8 mouse cellular contexts compared by ENCODE assay signal in genomic region chr16:42444408-42444862, GRCm38 (mm10).
DNase-seq lines count a peak whose midpoint lies in the region; ATAC-seq lines count a peak whose summit lies in the region.

No protein-coding gene starts in this region.

- peak overlapping the region; percentile 40; the same call in 1 of the 2 replicates for H3K4me2 ChIP-seq in forebrain, embryonic 11.5 days (ENCODE audit: low read depth, low read length, severe bottlenecking)
- peak overlapping the region; percentile 65 for H3K4me2 ChIP-seq in hindbrain, embryonic 14.5 days (replicated peaks)
- H3K4me2 ChIP-seq in midbrain, embryonic 16.5 days (ENCODE audit: low read length) = peak overlapping the region; percentile 56

- peak overlapping the region; percentile 77 for H3K27ac ChIP-seq in forebrain, embryonic 11.5 days (ENCODE audit: low read depth, low read length)
- peak overlapping the region; percentile 95 for H3K27ac ChIP-seq in hindbrain, embryonic 14.5 days
- peak overlapping the region; percentile 93 for H3K27ac ChIP-seq in midbrain, embryonic 16.5 days (ENCODE audit: low read length)

- H3K9me3 ChIP-seq in forebrain, embryonic 11.5 days (ENCODE audit: control insufficient read depth, low read length) = no peaks in the 10 kb centered on the region
- 0 out of 2 replicates have a peak, but pooled peaks cover 5% of the 10 kb centered on the region for H3K9me3 ChIP-seq in hindbrain, embryonic 14.5 days (ENCODE audit: control insufficient read depth, low read length)
- H3K9me3 ChIP-seq in midbrain, embryonic 16.5 days (replicated peaks; ENCODE audit: control insufficient read depth, low read length, poor library complexity, severe bottlenecking) = 0 out of 2 replicates have a peak, but pooled peaks cover 3% of the 10 kb centered on the region

- 39% methylated on average over 10 of the region's 10 CpGs for WGBS in forebrain, embryonic 11.5 days
- 22% methylated on average over 10 of the region's 10 CpGs for WGBS in hindbrain, embryonic 14.5 days
- WGBS in midbrain, embryonic 16.5 days = 14% methylated on average over 10 of the region's 10 CpGs

- H3K4me1 ChIP-seq in forebrain, embryonic 11.5 days (replicated peaks; ENCODE audit: control insufficient read depth, insufficient read depth, low read length) = peaks cover 8% of the 10 kb centered on the region; the same call in 1 of the 2 replicates
- H3K4me1 ChIP-seq in hindbrain, embryonic 14.5 days (replicated peaks; ENCODE audit: control insufficient read depth, insufficient read depth, low read length) = peaks cover 18% of the 10 kb centered on the region
- H3K4me1 ChIP-seq in midbrain, embryonic 16.5 days (ENCODE audit: control insufficient read depth, insufficient read depth, low read length) = peaks cover 14% of the 10 kb centered on the region; the same call in 1 of the 2 replicates

- peak; percentile 8 for DNase-seq in lung, postnatal 10 days
- DNase-seq in lung, postnatal 36 days = no peak
- DNase-seq in forebrain, embryonic 11.5 days (ENCODE audit: low spot score) = no peak
- DNase-seq in hindbrain, embryonic 14.5 days (ENCODE audit: low spot score) = peak; percentile 57
- no peak for DNase-seq in urinary bladder, postnatal 14 days (ENCODE audit: low spot score)
- no peak for DNase-seq in adipocyte (ENCODE audit: low spot score)

- peak overlapping the region; percentile 29; the same call in 1 of the 2 replicates for H3K9ac ChIP-seq in forebrain, embryonic 11.5 days (ENCODE audit: low read length)
- peak overlapping the region; percentile 57 for H3K9ac ChIP-seq in hindbrain, embryonic 14.5 days
- peak overlapping the region; percentile 50; the same call in 1 of the 2 replicates for H3K9ac ChIP-seq in midbrain, embryonic 16.5 days (ENCODE audit: low read depth, low read length)

- ATAC-seq in forebrain, embryonic 11.5 days (replicated peaks; ENCODE audit: low FRiP score) = peak; percentile 73
- ATAC-seq in hindbrain, embryonic 14.5 days (ENCODE audit: low FRiP score) = peak; percentile 76
- ATAC-seq in midbrain, embryonic 16.5 days = peak; percentile 79
- ATAC-seq in monocyte, adult 5-6 weeks (replicated peaks; ENCODE audit: insufficient number of reproducible peaks, low FRiP score, low TSS enrichment, poor library complexity, severe bottlenecking) = no peak

- H3K36me3 ChIP-seq in forebrain, embryonic 11.5 days (ENCODE audit: control insufficient read depth, insufficient read depth, low read length) = no peaks in the 10 kb centered on the region
- H3K36me3 ChIP-seq in hindbrain, embryonic 14.5 days (replicated peaks; ENCODE audit: control insufficient read depth, insufficient read depth) = no peaks in the 10 kb centered on the region
- H3K36me3 ChIP-seq in midbrain, embryonic 16.5 days (ENCODE audit: control insufficient read depth, insufficient read depth, low read length) = no peaks in the 10 kb centered on the region

- H3K4me3 ChIP-seq in forebrain, embryonic 11.5 days (ENCODE audit: low read depth, low read length) = no peak overlapping the region
- peak overlapping the region; percentile 23 for H3K4me3 ChIP-seq in hindbrain, embryonic 14.5 days (replicated peaks; ENCODE audit: low read length)
- peak overlapping the region; percentile 15; the same call in 1 of the 2 replicates for H3K4me3 ChIP-seq in midbrain, embryonic 16.5 days (ENCODE audit: low read depth, low read length)

- no peaks in the 10 kb centered on the region for H3K27me3 ChIP-seq in forebrain, embryonic 11.5 days (ENCODE audit: control insufficient read depth, insufficient read depth, low read length)
- H3K27me3 ChIP-seq in hindbrain, embryonic 14.5 days (ENCODE audit: control insufficient read depth, insufficient read depth, low read length) = no peaks in the 10 kb centered on the region
- no peaks in the 10 kb centered on the region for H3K27me3 ChIP-seq in midbrain, embryonic 16.5 days (ENCODE audit: control insufficient read depth, insufficient read depth, low read depth, low read length)

Comparison
In these comparisons a context has a peak if more than half of its experiments do, and no peak if none do; other contexts are left out.
1. DNase-seq: peak in lung, postnatal 10 days (single experiment) and hindbrain, embryonic 14.5 days (single experiment); none in lung, postnatal 36 days (single experiment), forebrain, embryonic 11.5 days (single experiment), urinary bladder, postnatal 14 days (single experiment) and adipocyte (single experiment).
2. Peak in every context shown above with its lines, with median percentiles within 50 percentile points of each other: H3K27ac ChIP-seq, H3K4me2 ChIP-seq and H3K9ac ChIP-seq.